Mouse (Mus musculus) left cerebral cortex, postnatal 14 days (tissue): Measurements from ENCODE around the gene Il10rb. TPM values are rescaled to one million over a fixed set of nuclear protein-coding genes. Genes with fewer than 3 reads are reported as not detected.

ENCODE experiments used
- DNase-seq, 2 experiments: peaks; one replicate each; pipeline ENCODE4 v3.0.0; 2021 to 2022; ENCODE audit warnings: low spot score in 2 of 2, mixed read lengths in 1 of 2
- intact Hi-C: fragments of 180-260 bp; cut with DNase I; formaldehyde crosslinking; loops from one replicate; pipeline ENCODE4 v1.15.1; 2025
- total RNA-seq, 2 experiments: library from RNA; stranded (reverse); gene quantifications; 2 replicates each; pipeline ENCODE4 v1.2.3; 2021

The Il10rb gene
- total RNA-seq, 2 experiments from 2014 or later = 8.7 to 9.8 TPM

- DNase-seq = no peak
- intact Hi-C loops = loop anchor here (5.0 kb wide), 1 partner anchor 92 kb away; the partner anchor contains the start of gene Ifnar2
These were observed 58.0 kb downstream of the Il10rb start for GRCm38 (mm10) chr16:91463836-91464400.

GRCm38 (mm10) chr16:91464594-91465504, 58.9 kb downstream of the Il10rb start:
- peak; percentile 81 to 82 for DNase-seq
- intact Hi-C loops = loop anchor here (5.0 kb wide), 1 partner anchor 93 kb away; the partner anchor contains the start of gene Ifnar2

GRCm38 (mm10) chr16:91465505-91466240, 59.7 kb downstream of the Il10rb start:
- no peak for DNase-seq
- intact Hi-C loops = no loop called here

GRCm38 (mm10) chr16:91466566-91466965, 60.6 kb downstream of the Il10rb start:
- intact Hi-C loops = no loop called here
- peak in 1 of 2 experiments; percentile 43 for DNase-seq

GRCm38 (mm10) chr16:91470470-91470869, 64.5 kb downstream of the Il10rb start:
- intact Hi-C loops = no loop called here
- no peak for DNase-seq

- no peak for DNase-seq
- intact Hi-C loops = no loop called here
These were observed 65.5 kb downstream of the Il10rb start for GRCm38 (mm10) chr16:91471481-91471880.

Other genes starting within 250 kb of the Il10rb start
- 10 to 100 TPM; 26.2 to 33.7 TPM for gene Olig2, start 180.7 kb upstream of the Il10rb start, total RNA-seq
- gene Olig1, start 136.4 kb upstream of the Il10rb start, total RNA-seq = 100 to 1,000 TPM in 1 of 2 experiments, 10 to 100 TPM in 1; 98.8 to 123 TPM
- gene Ifnar2, start 33.4 kb upstream of the Il10rb start, total RNA-seq = 10 to 100 TPM; 18.5 to 19.5 TPM
- gene Gm21970, start 14.4 kb upstream of the Il10rb start, total RNA-seq = not detected
- 10 to 100 TPM; 67.8 to 71.0 TPM for gene Ifnar1, start 79.1 kb downstream of the Il10rb start, total RNA-seq
- 10 to 100 TPM; 62.0 to 62.6 TPM for gene Ifngr2, start 140.9 kb downstream of the Il10rb start, total RNA-seq
- gene Tmem50b, start 191.6 kb downstream of the Il10rb start, total RNA-seq = 100 to 1,000 TPM; 104 to 110 TPM
- 1 to 10 TPM; 5.5 to 6.7 TPM for gene Dnajc28, start 212.9 kb downstream of the Il10rb start, total RNA-seq
- gene Gart, start 240.8 kb downstream of the Il10rb start, total RNA-seq = 10 to 100 TPM; 40.3 to 44.0 TPM
- gene Son, start 241.3 kb downstream of the Il10rb start, total RNA-seq = 100 to 1,000 TPM; 200 to 204 TPM